Mouse (Mus musculus) ES-E14 (cell line): ENCODE data around the gene 2210017I01Rik.

Experiments used
- HCFC1 ChIP-seq: IDR thresholded peaks from 2 replicates; pipeline ENCODE4 v1.6.1; 2012; ENCODE audit warnings: low read length, inconsistent platforms, borderline replicate concordance; ENCODE audit not compliant: insufficient read depth
- MAFK ChIP-seq: IDR thresholded peaks from 2 replicates; pipeline ENCODE4 v1.6.1; 2014; ENCODE audit warnings: mild to moderate bottlenecking, low read depth, low read length, inconsistent platforms; ENCODE audit not compliant: insufficient read depth
- ZC3H11A ChIP-seq: IDR thresholded peaks from 2 replicates; pipeline ENCODE4 v1.6.1; 2012; ENCODE audit warnings: low read depth, mild to moderate bottlenecking, inconsistent platforms, low read length, borderline replicate concordance
- ZNF384 ChIP-seq: IDR thresholded peaks from 2 replicates; pipeline ENCODE4 v1.6.1; 2012; ENCODE audit warnings: low read depth, low read length, inconsistent platforms

GRCm38 (mm10) chr3:92579508-92579907, 27.8 kb downstream of the 2210017I01Rik start:
- no peak for TF ChIP-seq ZNF384
- TF ChIP-seq HCFC1 = no peak
- no peak for TF ChIP-seq ZC3H11A
- TF ChIP-seq MAFK = no peak
